Mouse (Mus musculus): ENCODE measurements around the gene 6430548M08Rik. TPM values are rescaled to one million over a fixed set of nuclear protein-coding genes. Genes with fewer than 3 reads are reported as not detected.

Gene 6430548M08Rik
- polyA plus RNA-seq, 1 experiment = 6.5 TPM

GRCm38 (mm10) chr8:120118847-120119246 lies 4.9 kb downstream of the 6430548M08Rik start:
- H3K4me1 ChIP-seq (ENCODE audit: control insufficient read depth, insufficient read depth, low read length) = no peaks in the 10 kb centered on the region; the same call in 1 of the 2 replicates
- TF ChIP-seq CTCF (IDR thresholded peaks at IDR 0.05; ENCODE audit: borderline replicate concordance, insufficient read depth, low read length) = no peak
- TF ChIP-seq POLR2A (IDR thresholded peaks at IDR 0.05; ENCODE audit: low read depth, low read length) = no peak

GRCm38 (mm10) chr8:120119429-120119828 lies 5.5 kb downstream of the 6430548M08Rik start:
- Histone ChIP-seq H3K4me3 (ENCODE audit: insufficient read depth, low read length) (no peak overlapping the region), H3K27ac (ENCODE audit: insufficient read depth, low read length) (no peak overlapping the region), H3K4me1 (ENCODE audit: control insufficient read depth, insufficient read depth, low read length) (no peaks in the 10 kb centered on the region; the same call in 1 of the 2 replicates)
- no peak for TF ChIP-seq POLR2A (IDR thresholded peaks at IDR 0.05; ENCODE audit: low read depth, low read length)
- TF ChIP-seq CTCF (IDR thresholded peaks at IDR 0.05; ENCODE audit: borderline replicate concordance, insufficient read depth, low read length) = no peak

More at GRCm38 (mm10) chr8:120118847-120119246, 4.9 kb downstream of the 6430548M08Rik start:
- no peak overlapping the region for H3K4me3 ChIP-seq (ENCODE audit: insufficient read depth, low read length)
- no peak overlapping the region for H3K27ac ChIP-seq (ENCODE audit: insufficient read depth, low read length)

GRCm38 (mm10) chr8:120119931-120120330 lies 6.0 kb downstream of the 6430548M08Rik start:
- Histone ChIP-seq H3K4me1 (ENCODE audit: control insufficient read depth, insufficient read depth, low read length) (no peaks in the 10 kb centered on the region), H3K4me3 (ENCODE audit: insufficient read depth, low read length) (no peak overlapping the region), H3K27ac (ENCODE audit: insufficient read depth, low read length) (no peak overlapping the region)
- TF ChIP-seq POLR2A (IDR thresholded peaks at IDR 0.05; ENCODE audit: low read depth, low read length) (no peak), CTCF (IDR thresholded peaks at IDR 0.05; ENCODE audit: borderline replicate concordance, insufficient read depth, low read length) (no peak)

GRCm38 (mm10) chr8:120120951-120121350 lies 7.0 kb downstream of the 6430548M08Rik start:
- no peak overlapping the region for H3K27ac ChIP-seq (ENCODE audit: insufficient read depth, low read length)
- no peaks in the 10 kb centered on the region for H3K4me1 ChIP-seq (ENCODE audit: control insufficient read depth, insufficient read depth, low read length)
- no peak for TF ChIP-seq CTCF (IDR thresholded peaks at IDR 0.05; ENCODE audit: borderline replicate concordance, insufficient read depth, low read length)
- no peak for TF ChIP-seq POLR2A (IDR thresholded peaks at IDR 0.05; ENCODE audit: low read depth, low read length)

GRCm38 (mm10) chr8:120124261-120124660 lies 10.3 kb downstream of the 6430548M08Rik start:
- no peak for TF ChIP-seq CTCF (IDR thresholded peaks at IDR 0.05; ENCODE audit: borderline replicate concordance, insufficient read depth, low read length)
- no peak for TF ChIP-seq POLR2A (IDR thresholded peaks at IDR 0.05; ENCODE audit: low read depth, low read length)
- Histone ChIP-seq H3K4me1 (ENCODE audit: control insufficient read depth, insufficient read depth, low read length) (peaks cover 2% of the 10 kb centered on the region; the same call in 1 of the 2 replicates), H3K27ac (ENCODE audit: insufficient read depth, low read length) (no peak overlapping the region), H3K4me3 (ENCODE audit: insufficient read depth, low read length) (no peak overlapping the region)

More at GRCm38 (mm10) chr8:120120951-120121350, 7.0 kb downstream of the 6430548M08Rik start:
- H3K4me3 ChIP-seq (ENCODE audit: insufficient read depth, low read length) = no peak overlapping the region

- TF ChIP-seq CTCF (IDR thresholded peaks at IDR 0.05; ENCODE audit: borderline replicate concordance, insufficient read depth, low read length) (no peak), POLR2A (IDR thresholded peaks at IDR 0.05; ENCODE audit: low read depth, low read length) (no peak)
- Histone ChIP-seq H3K27ac (ENCODE audit: insufficient read depth, low read length) (no peak overlapping the region), H3K4me3 (ENCODE audit: insufficient read depth, low read length) (no peak overlapping the region), H3K4me1 (ENCODE audit: control insufficient read depth, insufficient read depth, low read length) (peaks cover 2% of the 10 kb centered on the region; the same call in 1 of the 2 replicates)
These were observed 11.0 kb downstream of the 6430548M08Rik start for GRCm38 (mm10) chr8:120124836-120125389.

GRCm38 (mm10) chr8:120126357-120127161 lies 12.6 kb downstream of the 6430548M08Rik start:
- H3K4me1 ChIP-seq (ENCODE audit: control insufficient read depth, insufficient read depth, low read length) = peaks cover 2% of the 10 kb centered on the region; the same call in 1 of the 2 replicates
- H3K4me3 ChIP-seq (ENCODE audit: insufficient read depth, low read length) = no peak overlapping the region
- H3K27ac ChIP-seq (ENCODE audit: insufficient read depth, low read length) = no peak overlapping the region
- TF ChIP-seq POLR2A (IDR thresholded peaks at IDR 0.05; ENCODE audit: low read depth, low read length) = no peak

GRCm38 (mm10) chr8:120129547-120129946 lies 15.6 kb downstream of the 6430548M08Rik start:
- peaks cover 2% of the 10 kb centered on the region; the same call in 1 of the 2 replicates for H3K4me1 ChIP-seq (ENCODE audit: control insufficient read depth, insufficient read depth, low read length)
- TF ChIP-seq POLR2A (IDR thresholded peaks at IDR 0.05; ENCODE audit: low read depth, low read length) = no peak
- no peak for TF ChIP-seq CTCF (IDR thresholded peaks at IDR 0.05; ENCODE audit: borderline replicate concordance, insufficient read depth, low read length)
- H3K27ac ChIP-seq (ENCODE audit: insufficient read depth, low read length) = no peak overlapping the region
- H3K4me3 ChIP-seq (ENCODE audit: insufficient read depth, low read length) = no peak overlapping the region

GRCm38 (mm10) chr8:120131158-120131557 lies 17.2 kb downstream of the 6430548M08Rik start:
- no peak overlapping the region for H3K27ac ChIP-seq (ENCODE audit: insufficient read depth, low read length)
- no peak overlapping the region for H3K4me3 ChIP-seq (ENCODE audit: insufficient read depth, low read length)
- H3K4me1 ChIP-seq (ENCODE audit: control insufficient read depth, insufficient read depth, low read length) = peaks cover 2% of the 10 kb centered on the region; the same call in 1 of the 2 replicates
- TF ChIP-seq POLR2A (IDR thresholded peaks at IDR 0.05; ENCODE audit: low read depth, low read length) = no peak
- no peak for TF ChIP-seq CTCF (IDR thresholded peaks at IDR 0.05; ENCODE audit: borderline replicate concordance, insufficient read depth, low read length)

GRCm38 (mm10) chr8:120133169-120133568 lies 19.2 kb downstream of the 6430548M08Rik start:
- H3K27ac ChIP-seq (ENCODE audit: insufficient read depth, low read length) = no peak overlapping the region
- no peaks in the 10 kb centered on the region for H3K4me1 ChIP-seq (ENCODE audit: control insufficient read depth, insufficient read depth, low read length)
- no peak overlapping the region for H3K4me3 ChIP-seq (ENCODE audit: insufficient read depth, low read length)
- TF ChIP-seq CTCF (IDR thresholded peaks at IDR 0.05; ENCODE audit: borderline replicate concordance, insufficient read depth, low read length) = no peak

All from embryonic fibroblast, embryonic 13.5 days (primary cell).